Mouse (Mus musculus) gastrocnemius, adult 18-20 months (tissue): ENCODE data around the gene Set. TPM values are rescaled to one million over a fixed set of nuclear protein-coding genes. Genes with fewer than 3 reads are reported as not detected.
A peak's percentile ranks its signal among the peaks of the same experiment; 100 is the strongest.
"Not testable (repeated sequence)": the region's sequence is repeated elsewhere in the genome, so short reads cannot be mapped to it uniquely, and the experiment has no call there.

Experiments
- DNase-seq: peaks from one replicate; pipeline ENCODE4 v3.0.0; 2021; ENCODE audit warnings: low spot score
- long read RNA-seq, 2 experiments: library from polyadenylated mRNA; stranded (forward); transcript quantifications; one replicate each; pipeline ENCODE4 v2.0.0; 2021
- total RNA-seq, 2 experiments: library from RNA; stranded (reverse); gene quantifications; 2 replicates each; pipeline ENCODE4 v1.2.3; 2021

Set gene
- 100 to 1,000 TPM in 1 of 2 experiments, 10 to 100 TPM in 1; 87.1 to 104 TPM for total RNA-seq
- long read RNA-seq, experiment 1, transcript Set-201 (8 exons, 2,834 nt) = major isoform, 94 of 107 reads
- long read RNA-seq, experiment 1, partial matches to known transcripts = 11 of 107 reads
- long read RNA-seq, experiment 1, other reads (novel, unspliced or antisense) = 1 of 107 reads
- long read RNA-seq, experiment 2, transcript Set-201 (8 exons, 2,834 nt) = major isoform, 84 of 98 reads
- long read RNA-seq, experiment 2, partial matches to known transcripts = 1 of 98 reads
- long read RNA-seq, experiment 2, other reads (novel, unspliced or antisense) = 8 of 98 reads

GRCm38 (mm10) chr2:30057223-30057904 lies at the start of gene Set:
TSS of gene Set (plus strand) at chr2:30057378.
- no peak for DNase-seq

- no peak for DNase-seq
Measured at GRCm38 (mm10) chr2:30009101-30009500, 48.1 kb upstream of the Set start.

DNA sequence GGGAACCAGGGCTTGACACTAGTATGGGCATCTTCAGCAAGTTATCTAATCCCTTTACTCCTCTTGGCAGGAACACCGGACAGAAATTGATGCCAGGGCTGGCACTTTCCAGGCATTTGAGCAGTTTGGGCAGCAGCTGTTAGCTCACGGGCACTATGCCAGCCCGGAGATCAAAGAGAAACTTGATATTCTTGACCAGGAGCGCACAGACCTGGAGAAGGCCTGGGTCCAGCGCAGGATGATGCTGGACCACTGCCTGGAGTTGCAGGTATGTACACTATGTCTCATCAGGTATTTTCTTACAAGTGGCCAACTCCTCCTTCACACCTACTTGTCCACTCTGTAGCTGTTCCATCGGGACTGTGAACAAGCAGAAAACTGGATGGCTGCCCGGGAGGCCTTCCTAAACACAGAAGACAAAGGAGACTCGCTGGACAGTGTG lies 46.3 kb upstream of the Set start:
- DNase-seq = peak; percentile 89

GRCm38 (mm10) chr2:30014326-30014966 lies 42.7 kb upstream of the Set start:
- peak; percentile 59 for DNase-seq

GRCm38 (mm10) chr2:30025454-30025853 lies 31.7 kb upstream of the Set start:
- DNase-seq = no peak

GRCm38 (mm10) chr2:30026997-30027396 lies 30.2 kb upstream of the Set start:
- DNase-seq = no peak

DNA sequence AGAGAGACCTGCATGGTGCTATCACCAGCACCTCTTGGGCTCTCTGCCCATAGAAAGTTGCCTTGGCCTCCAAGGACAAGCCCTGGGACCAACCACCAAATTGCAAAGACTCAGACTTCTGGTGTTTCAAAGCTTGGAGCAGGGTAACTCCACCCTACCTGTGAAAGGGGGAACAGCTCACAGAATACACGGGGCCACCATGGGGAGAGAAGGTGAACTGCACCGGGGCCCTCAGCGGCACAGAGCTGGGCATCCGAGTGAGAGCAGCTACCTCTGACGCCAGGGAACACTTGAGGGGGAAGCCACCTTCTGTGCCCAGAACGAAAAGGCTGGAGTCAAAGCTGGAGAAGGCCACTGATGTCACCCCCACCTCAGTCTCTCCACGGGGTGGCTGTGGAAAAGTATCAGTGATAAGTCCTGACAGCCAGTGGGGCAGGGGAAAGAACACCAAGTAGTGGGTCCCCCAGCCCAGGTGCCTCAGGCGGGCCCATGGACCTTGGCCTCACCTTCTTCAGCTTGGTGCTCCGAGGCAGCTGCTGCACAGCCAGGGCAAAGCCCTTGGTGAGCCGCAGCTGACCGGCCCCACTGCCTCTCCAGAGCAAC lies 24.8 kb upstream of the Set start:
- DNase-seq = no peak

DNA sequence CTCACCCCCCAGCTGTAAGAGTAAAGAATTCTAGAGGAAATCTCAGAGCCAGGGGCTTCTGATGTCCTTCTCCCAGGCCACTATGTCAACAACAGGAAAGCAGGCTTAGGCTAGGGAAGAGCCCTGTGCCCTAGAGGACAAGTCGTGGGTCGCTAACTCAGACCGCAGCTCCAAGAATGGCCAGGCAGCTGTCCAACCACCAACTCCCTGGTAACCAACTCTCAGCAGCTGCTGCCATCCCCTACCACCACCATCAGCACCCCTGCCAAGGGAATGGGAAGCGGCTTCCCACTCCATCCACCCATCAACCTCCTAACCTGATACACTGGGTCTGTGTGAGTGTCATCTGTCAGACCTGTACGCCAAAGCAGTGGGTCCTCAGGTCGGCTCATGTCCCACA lies 24.2 kb upstream of the Set start:
- no peak for DNase-seq

DNA sequence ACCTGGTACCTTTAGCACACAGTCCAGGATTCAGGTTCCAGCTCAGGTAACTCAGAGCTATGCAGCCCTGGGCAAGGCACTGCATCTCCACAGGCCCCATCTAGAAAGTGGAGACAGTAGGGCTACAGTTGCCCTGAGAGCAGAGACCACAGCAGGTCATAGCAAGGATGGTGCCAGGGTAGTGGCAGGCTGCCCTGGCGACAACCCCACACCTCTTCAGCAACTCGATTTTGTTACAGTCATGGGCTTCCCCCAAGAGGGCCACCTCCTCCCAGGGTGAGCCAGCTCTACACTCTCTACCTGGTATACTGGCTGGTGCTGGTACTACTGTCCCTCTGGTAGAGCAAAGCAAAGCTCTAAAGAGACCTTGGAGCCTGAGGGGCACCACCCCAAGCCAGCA lies 19.4 kb upstream of the Set start:
- no peak for DNase-seq

GRCm38 (mm10) chr2:30038370-30038769 lies 18.8 kb upstream of the Set start:
- DNase-seq = no peak

- DNase-seq = no peak
Measured at GRCm38 (mm10) chr2:30039687-30040086, 17.5 kb upstream of the Set start.

- DNase-seq = peak; percentile 73
Measured at GRCm38 (mm10) chr2:30042445-30042844, 14.7 kb upstream of the Set start.

GRCm38 (mm10) chr2:30044550-30044949 lies 12.6 kb upstream of the Set start:
- DNase-seq = no peak

DNA sequence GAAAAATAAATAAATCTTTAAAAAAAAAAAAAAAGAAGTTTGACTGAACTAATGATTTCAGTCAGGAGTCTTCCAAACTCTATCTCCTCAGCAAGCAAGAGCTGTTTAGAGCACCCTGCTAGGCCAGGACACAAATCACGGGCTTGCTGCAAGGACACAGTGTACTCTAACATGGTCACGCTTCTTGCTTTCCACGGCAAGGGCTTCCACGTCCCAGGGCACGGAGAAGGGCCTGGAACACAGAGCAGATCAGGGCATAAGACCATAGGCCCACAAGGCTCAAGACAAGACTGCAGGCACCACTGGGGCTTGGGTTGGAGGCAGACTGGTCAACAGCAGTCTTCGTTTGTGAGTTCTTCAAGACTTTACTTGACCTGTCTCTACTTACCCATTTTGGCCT lies 10.1 kb upstream of the Set start:
- no peak for DNase-seq

DNA sequence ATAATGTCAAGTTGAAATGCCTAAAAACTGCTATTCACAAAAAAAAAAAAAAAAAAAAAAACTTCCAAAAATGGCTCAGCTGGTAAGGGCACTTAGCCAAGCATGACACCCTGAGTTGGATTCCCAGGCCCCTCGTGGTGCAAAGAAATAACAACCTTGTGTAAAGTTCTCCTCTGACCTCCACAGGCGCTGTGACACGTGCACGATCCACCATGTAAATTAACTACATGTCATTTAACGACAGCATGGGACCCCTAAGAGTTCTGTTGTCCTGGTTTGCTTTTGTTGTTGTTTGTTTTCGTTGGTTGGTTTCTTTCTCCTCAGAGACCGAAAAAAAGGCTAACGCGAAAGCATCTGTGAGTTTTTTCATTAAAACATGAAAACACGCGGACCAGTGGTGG lies 9.1 kb upstream of the Set start:
- no peak for DNase-seq

DNA sequence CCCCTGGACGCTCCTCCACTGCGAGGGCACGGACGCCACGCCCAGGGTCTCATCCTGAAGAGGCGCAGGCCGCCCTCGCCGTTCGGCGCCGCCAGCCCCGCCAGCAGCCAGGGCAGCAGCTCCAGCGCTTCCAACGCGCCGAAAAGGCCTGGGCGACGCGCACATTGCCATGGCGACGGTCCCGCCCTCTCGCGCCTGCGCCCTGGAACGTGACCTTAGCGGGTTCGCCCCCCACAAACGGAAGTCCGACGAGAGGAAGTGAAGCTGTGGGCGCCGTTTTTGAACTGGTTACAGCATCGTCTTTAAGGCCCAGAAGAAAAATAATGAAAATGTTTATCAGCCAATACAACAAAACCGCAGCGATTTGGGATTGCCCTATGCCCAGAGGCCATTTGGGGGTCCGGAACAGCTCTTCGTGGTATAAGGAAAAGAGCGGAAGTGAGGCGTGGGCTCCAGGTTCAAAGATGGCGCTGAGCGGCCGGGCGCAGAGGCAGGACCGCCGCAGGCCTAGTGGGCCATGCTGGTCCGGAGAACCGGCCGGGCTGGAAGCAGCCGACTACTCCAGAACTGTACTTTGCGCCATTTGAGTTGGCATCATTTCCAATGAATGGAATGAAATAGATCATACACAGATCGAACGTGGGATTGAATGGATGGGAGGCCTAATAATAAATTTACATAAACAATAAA lies 8.3 kb upstream of the Set start, which contains the start of gene Wdr34:
Gene Wdr34, minus strand, starts transcription at position 183 of the 690 bp plus-strand sequence.
- peak; percentile 98 for DNase-seq

DNA sequence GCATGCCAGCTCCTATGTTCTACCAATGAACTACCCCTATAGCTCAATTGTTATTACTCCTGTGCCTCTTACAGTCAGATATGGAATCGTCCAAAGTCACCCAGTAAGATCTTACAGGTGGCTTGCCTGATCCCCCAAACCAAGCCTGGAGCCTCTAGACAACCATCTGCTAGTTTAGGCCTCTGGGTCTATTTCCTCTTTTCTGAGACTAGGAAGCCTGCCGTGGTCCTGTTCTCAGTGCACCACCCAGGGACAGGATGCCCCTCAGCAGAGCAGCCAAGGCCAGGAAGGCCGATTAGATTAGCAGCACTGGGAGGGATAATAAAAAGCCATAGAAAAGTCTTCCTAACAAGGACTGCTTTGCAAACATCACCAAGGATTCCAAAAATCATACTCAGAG lies 7.3 kb upstream of the Set start:
- DNase-seq = no peak

DNA sequence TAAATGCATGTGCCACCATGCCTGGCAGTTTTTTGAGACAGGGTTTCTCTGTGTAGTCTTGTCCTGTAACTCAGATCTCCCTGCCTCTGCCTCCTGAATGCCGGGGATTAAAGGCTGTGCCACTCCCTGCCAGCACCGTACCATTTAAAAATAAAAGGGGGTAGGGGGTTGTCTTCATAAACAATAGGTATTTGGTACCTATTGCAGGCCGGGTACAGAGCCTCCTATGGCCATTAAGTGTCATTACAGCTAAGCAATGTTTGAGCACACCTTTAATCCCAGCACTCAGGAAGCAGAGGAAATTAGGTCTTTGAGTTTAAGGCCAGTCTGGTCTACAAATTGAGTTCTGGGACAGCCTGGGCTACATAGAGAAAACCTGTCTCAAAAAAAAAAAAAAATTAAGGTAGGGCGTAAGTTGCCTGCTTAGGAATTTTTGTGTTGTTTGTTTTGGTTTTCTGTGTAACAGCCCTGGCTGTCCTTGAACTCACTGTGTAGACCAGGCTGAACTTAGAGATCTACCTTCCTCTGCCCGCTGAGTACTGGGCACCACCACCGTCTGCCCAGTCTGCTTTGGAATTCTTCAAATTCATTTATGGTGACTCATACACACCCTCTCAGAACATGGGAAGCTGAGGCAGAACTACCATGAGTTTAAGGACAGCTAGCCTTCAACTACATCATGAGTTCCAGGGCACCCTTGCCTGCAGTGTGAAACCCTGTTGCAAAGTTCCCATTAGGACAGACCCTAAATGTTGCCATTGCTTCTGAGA lies 5.0 kb upstream of the Set start:
- no peak for DNase-seq

DNA sequence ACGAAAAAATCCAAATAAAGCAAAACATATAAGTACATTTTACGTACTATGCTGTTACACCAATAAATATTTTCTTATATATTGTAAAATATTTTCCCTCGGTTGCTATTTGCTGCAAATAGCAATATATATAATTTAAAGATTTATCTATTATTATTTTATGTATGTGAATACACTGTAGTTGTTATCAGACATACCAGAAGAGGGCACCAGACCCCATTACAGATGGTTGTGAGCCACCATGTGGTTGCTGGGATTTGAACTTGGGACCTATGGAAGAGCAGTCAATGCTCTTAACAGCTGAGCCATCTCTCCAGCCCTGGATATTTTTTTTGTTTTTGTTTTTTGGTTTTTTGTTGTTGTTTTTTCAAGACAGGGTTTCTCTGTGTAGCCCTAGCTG lies 1.9 kb upstream of the Set start:
- DNase-seq = not testable (repeated sequence)

GRCm38 (mm10) chr2:30056736-30057135 lies 442 bp upstream of the Set start:
- DNase-seq = no peak

GRCm38 (mm10) chr2:30058418-30058817 lies 1.2 kb downstream of the Set start:
- no peak for DNase-seq
